Mouse (Mus musculus) layer of hippocampus, adult 2 months (tissue): ENCODE results near the gene Slc35a3. TPM values are rescaled to one million over a fixed set of nuclear protein-coding genes. Genes with fewer than 3 reads are reported as not detected.
"Not testable (repeated sequence)": the region's sequence is repeated elsewhere in the genome, so short reads cannot be mapped to it uniquely, and the experiment has no call there.

Experiments
- DNase-seq, 2 experiments: peaks; one replicate each; pipeline ENCODE4 v3.0.0; 2022; ENCODE audit warnings: low spot score in 2 of 2
- H3K27ac ChIP-seq: fragments of 200-600 bp; 2 replicates; pipeline ENCODE4 v1.8.1; 2022
- H3K4me3 ChIP-seq: fragments of 200-600 bp; 2 replicates; pipeline ENCODE4 v1.8.1; 2022; ENCODE audit warnings: mild to moderate bottlenecking
- CTCF ChIP-seq: fragments of 200-600 bp; conservative IDR thresholded peaks from 2 replicates; pipeline ENCODE4 v1.8.1; 2022; ENCODE audit warnings: antibody characterized with exemption, mild to moderate bottlenecking, moderate library complexity
- total RNA-seq, 2 experiments: library from RNA; stranded (reverse); gene quantifications; 2 replicates each; pipeline ENCODE4 v1.2.3; 2021

Slc35a3 gene
- total RNA-seq, 2 experiments from 2014 or later: 15.8 to 18.3 TPM

- Histone ChIP-seq H3K27ac (peak within 1 kb of the TSS; percentile 96), H3K4me3 (peak within 1 kb of the TSS; percentile 91)
- 0 out of 2 replicates have a peak, but pooled peaks have one; percentile 5 for TF ChIP-seq CTCF
- DNase-seq: peak; percentile 97 to 100
Observed at GRCm38 (mm10) chr3:116662463-116662863, 50.2 kb downstream of the Slc35a3 start, which contains the start of gene Mfsd14a. Gene Mfsd14a, minus strand, starts transcription at chr3:116662677.

DNA sequence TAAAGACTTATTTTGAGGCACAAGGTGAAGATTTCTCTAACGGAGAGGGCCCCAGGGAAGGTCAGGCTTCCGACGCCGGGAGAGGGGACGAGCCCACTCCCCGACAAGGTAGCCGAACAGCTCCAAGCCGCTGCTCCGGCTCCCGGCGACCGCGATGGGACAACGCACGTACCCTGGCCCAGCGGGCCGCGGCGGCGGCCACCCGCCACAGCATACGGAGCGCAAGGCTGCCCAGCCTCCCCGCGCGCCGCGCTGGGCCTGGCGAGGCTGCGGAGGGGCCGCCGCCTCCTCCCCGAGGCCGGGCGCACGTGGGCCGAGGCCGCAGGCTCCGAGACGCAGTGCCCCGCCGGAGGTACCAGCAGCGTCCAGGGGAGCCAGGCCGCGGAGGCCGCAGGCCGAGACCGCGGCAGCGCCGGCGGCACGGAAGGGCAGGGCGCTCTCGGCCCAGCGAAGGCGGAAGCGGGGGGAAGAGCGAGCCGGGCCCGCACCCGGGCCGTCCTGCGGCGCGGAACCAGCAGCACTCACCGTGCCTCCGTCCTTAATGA is 50.7 kb downstream of the Slc35a3 start:
- Histone ChIP-seq H3K4me3 (peak overlapping the region; percentile 91), H3K27ac (peak overlapping the region; percentile 96)
- TF ChIP-seq CTCF: no peak
- DNase-seq: no peak

GRCm38 (mm10) chr3:116661288-116661869 is 51.3 kb downstream of the Slc35a3 start:
- Histone ChIP-seq H3K4me3 (peak overlapping the region; percentile 91), H3K27ac (peak overlapping the region; percentile 96)
- DNase-seq: no peak
- TF ChIP-seq CTCF: no peak

GRCm38 (mm10) chr3:116659856-116660430 is 52.7 kb downstream of the Slc35a3 start:
- no peak for DNase-seq

GRCm38 (mm10) chr3:116658928-116659565 is 53.6 kb downstream of the Slc35a3 start:
- Histone ChIP-seq H3K27ac (no peak overlapping the region), H3K4me3 (no peak overlapping the region; the same call in 1 of the 2 replicates)
- TF ChIP-seq CTCF: no peak
- no peak for DNase-seq

More at GRCm38 (mm10) chr3:116659856-116660430, 52.7 kb downstream of the Slc35a3 start:
- no peak overlapping the region for H3K4me3 ChIP-seq
- no peak for TF ChIP-seq CTCF
- no peak overlapping the region for H3K27ac ChIP-seq

GRCm38 (mm10) chr3:116656184-116656965 is 56.3 kb downstream of the Slc35a3 start:
- DNase-seq: no peak
- Histone ChIP-seq H3K27ac (peak overlapping the region; percentile 18; the same call in 1 of the 2 replicates), H3K4me3 (no peak overlapping the region)
- no peak for TF ChIP-seq CTCF

- not testable (repeated sequence) for DNase-seq, H3K4me3 ChIP-seq
- H3K27ac ChIP-seq: peak overlapping the region; percentile 62; the same call in 1 of the 2 replicates
Observed at GRCm38 (mm10) chr3:116654051-116654450, 58.6 kb downstream of the Slc35a3 start.

- Histone ChIP-seq H3K27ac (peak overlapping the region; percentile 62), H3K4me3 (no peak overlapping the region)
- DNase-seq: no peak
- no peak for TF ChIP-seq CTCF
Observed at GRCm38 (mm10) chr3:116653278-116653945, 59.2 kb downstream of the Slc35a3 start.

DNA sequence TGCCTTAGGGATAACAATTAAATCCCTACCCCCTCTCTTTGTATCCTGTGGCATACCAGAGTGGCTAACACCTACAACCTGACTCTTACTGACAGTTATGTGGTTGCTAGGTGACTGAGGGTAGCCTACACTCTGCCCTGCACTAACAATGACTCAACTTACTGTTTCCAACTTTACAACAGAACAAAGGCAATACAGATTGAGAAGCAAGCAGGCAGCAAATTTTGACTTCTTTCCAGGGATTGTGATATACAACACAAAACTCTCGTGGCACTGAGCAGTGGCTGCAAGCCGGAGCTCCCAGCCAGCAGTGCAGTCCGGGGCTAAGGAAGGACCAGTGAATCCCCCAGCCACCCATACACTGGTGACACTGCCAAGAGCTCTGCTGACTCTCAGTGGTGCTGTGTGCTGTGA is 60.6 kb downstream of the Slc35a3 start:
- TF ChIP-seq CTCF: no peak
- no peak for DNase-seq
- Histone ChIP-seq H3K27ac (peak overlapping the region; percentile 62; the same call in 1 of the 2 replicates), H3K4me3 (no peak overlapping the region)

DNA sequence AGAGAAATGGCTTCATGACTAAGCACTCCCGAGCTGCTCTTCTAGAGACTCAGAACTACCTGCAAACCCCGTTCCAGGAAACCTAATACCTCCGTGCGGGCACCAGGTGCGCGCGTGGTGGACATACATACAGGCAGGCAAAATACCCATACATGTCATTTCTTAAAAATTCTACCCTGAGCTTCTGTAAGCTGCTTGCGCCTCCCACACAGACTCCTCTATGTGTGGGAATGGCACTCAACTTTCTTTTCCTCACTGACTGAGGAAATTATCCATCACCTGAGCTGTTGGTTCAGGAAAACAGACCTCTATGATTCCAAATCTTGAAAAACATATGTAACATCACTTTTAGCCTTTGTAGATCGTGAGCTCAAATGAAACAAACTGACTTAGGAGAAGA is 61.9 kb downstream of the Slc35a3 start:
- DNase-seq: no peak
- no peak overlapping the region for H3K4me3 ChIP-seq
- no peak for TF ChIP-seq CTCF
- no peak overlapping the region for H3K27ac ChIP-seq

GRCm38 (mm10) chr3:116648805-116649204 is 63.8 kb downstream of the Slc35a3 start:
- Histone ChIP-seq H3K4me3 (no peak overlapping the region), H3K27ac (no peak overlapping the region)
- DNase-seq: no peak
- no peak for TF ChIP-seq CTCF

DNA sequence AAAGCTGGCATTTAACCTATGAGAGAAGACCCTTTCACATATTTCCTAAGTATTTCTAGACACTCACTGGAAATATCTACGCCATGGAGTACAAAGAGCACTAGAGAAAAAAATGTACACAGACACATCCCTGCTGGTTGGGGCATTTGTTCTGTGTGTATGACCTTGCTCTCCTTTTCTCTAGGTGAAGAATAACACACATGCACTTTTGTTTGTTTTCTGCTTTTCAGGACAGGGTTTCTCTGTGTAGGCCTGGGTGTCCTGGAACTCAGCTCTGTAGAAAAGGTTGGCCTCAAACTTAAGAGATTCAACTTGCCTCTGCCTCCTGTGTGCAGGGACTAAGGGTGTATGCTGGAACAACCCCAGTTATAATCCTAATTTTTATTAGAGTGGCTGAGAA is 66.2 kb downstream of the Slc35a3 start:
- TF ChIP-seq CTCF: no peak
- H3K4me3 ChIP-seq: no peak overlapping the region
- H3K27ac ChIP-seq: no peak overlapping the region
- DNase-seq: no peak
